Mouse (Mus musculus) heart, embryonic 10.5 days (tissue): ENCODE data around the gene Plekhn1. TPM values are rescaled to one million over a fixed set of nuclear protein-coding genes. Genes with fewer than 3 reads are reported as not detected.

Source experiments
- DNase-seq: peaks from one replicate; pipeline ENCODE4 v3.0.0-alpha.2; 2017; ENCODE audit warnings: low spot score
- H3K27ac ChIP-seq: fragments of 300-500 bp; sonication (generic); 2 replicates; pipeline ENCODE4 v1.5.1; 2016; ENCODE audit warnings: mild to moderate bottlenecking
- H3K27me3 ChIP-seq: fragments of 300-500 bp; sonication (generic); 2 replicates; pipeline ENCODE4 v1.6.1; 2016; ENCODE audit warnings: mild to moderate bottlenecking; ENCODE audit not compliant: poor library complexity, insufficient read depth, severe bottlenecking
- H3K36me3 ChIP-seq: fragments of 300-500 bp; sonication (generic); 2 replicates; pipeline ENCODE4 v1.6.1; 2016; ENCODE audit warnings: mild to moderate bottlenecking, moderate library complexity
- H3K4me1 ChIP-seq: fragments of 300-500 bp; sonication (generic); 2 replicates; pipeline ENCODE4 v1.6.1; 2016; ENCODE audit warnings: mild to moderate bottlenecking
- H3K4me3 ChIP-seq: fragments of 300-500 bp; sonication (generic); 2 replicates; pipeline ENCODE4 v1.5.1; 2016; ENCODE audit warnings: mild to moderate bottlenecking, moderate library complexity
- H3K9me3 ChIP-seq: fragments of 300-500 bp; sonication (generic); 2 replicates; pipeline ENCODE4 v1.6.1; 2016; ENCODE audit warnings: mild to moderate bottlenecking, moderate library complexity
- WGBS: fragments of 180-500 bp; shearing (Covaris S2); methylation state at CpG from one replicate; pipeline ENCODE4 v1.1.7; 2016; 5-methylcytosine and 5-hydroxymethylcytosine counted together
- polyA plus RNA-seq: library from polyadenylated mRNA; unstranded; fragments of >200 nt; fragmentation: Nextera tagmentation; extraction: Ambion mirVana; gene quantifications from 2 replicates; pipeline ENCODE4 v1.2.1, GENCODE M21; 2016

The Plekhn1 gene
- polyA plus RNA-seq, 1 experiment from 2014 or later: 15.2 TPM

DNA sequence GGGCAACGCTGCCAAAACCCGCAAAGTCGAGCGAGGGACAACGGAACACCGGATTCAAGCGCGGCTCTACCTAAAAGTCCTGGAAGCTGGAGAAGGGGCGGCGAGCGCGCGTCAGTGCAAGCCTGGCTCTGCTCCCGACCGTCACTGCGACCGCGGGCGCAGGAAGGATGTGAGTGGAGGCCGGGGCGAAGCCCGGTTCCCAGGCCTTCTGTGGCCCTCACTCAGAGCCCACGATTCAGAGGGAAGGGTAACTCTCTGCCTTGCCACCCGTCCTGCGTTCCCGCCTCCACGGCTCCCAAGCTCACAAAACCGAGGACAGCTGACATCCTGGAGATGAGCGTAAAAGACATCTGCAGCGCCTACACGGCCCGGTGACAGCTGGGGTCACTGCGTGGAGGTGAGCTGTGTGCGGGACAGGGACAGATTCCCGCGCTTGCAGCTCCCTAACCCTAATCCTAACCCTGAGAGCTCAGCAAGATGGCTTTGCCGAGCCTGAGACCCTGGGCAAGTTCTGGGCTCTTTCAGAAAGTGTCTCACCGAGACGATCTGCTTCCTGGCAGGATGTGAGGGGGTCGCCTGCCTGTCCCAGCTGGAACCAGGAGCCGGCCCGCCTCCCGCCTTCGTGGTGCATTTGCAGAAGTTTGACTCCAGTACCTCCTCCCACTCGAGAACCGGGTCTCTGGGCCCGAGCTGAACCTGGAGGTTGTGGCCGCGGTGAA is 31.1 kb downstream of the Plekhn1 start:
- H3K4me3 ChIP-seq: peak overlapping the region; percentile 76
- under 1% methylated on average over 49 of the region's 49 CpGs for WGBS
- peak overlapping the region; percentile 89 for H3K27ac ChIP-seq
- peak; percentile 86 for DNase-seq
- H3K4me1 ChIP-seq: peaks cover 22% of the 10 kb centered on the region
- H3K36me3 ChIP-seq: no peaks in the 10 kb centered on the region
- H3K9me3 ChIP-seq: no peaks in the 10 kb centered on the region
- H3K27me3 ChIP-seq: peaks cover 20% of the 10 kb centered on the region

DNA sequence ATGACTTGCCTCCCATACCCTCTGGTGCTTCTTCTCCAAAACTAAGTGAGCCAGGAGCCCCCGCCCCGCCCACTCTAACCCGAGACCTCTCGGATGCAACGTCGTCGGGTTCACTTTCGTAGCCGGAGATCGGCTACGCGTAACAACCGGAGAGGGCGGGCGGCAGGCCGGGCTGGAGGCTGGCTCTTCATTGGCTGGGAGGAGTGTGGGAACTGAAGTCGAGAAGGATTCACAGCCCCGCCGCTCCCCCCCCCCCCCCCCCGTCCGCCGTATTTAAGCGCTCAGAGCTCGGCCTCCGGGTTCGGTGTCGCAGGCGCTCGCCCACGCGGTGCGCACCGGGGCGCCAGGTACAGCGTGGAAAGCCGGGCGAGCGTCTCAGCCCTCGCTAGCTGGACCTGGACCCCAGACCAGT is 31.6 kb downstream of the Plekhn1 start, which contains the start of gene AW011738:
AW011738 (plus strand) TSS at position 304 of the 412 bp plus-strand sequence.
- DNase-seq: peak; percentile 93
- under 1% methylated on average over 33 of the region's 39 CpGs for WGBS
- H3K36me3 ChIP-seq: no peaks in the 10 kb centered on the region

GRCm38 (mm10) chr4:156202462-156202893 is 32.2 kb downstream of the Plekhn1 start:
- 15% methylated on average over 12 of the region's 12 CpGs for WGBS
- DNase-seq: peak; percentile 89

More for the DNA sequence above, 31.6 kb downstream of the Plekhn1 start, which contains the start of gene AW011738:
- H3K4me3 ChIP-seq: peak within 1 kb of the TSS; percentile 76
- peaks cover 22% of the 10 kb centered on the region for H3K4me1 ChIP-seq
- no peaks in the 10 kb centered on the region for H3K9me3 ChIP-seq
- H3K27ac ChIP-seq: peak within 1 kb of the TSS; percentile 89
- H3K27me3 ChIP-seq: peaks cover 20% of the 10 kb centered on the region

GRCm38 (mm10) chr4:156200623-156201475 is 33.8 kb downstream of the Plekhn1 start, which contains the start of gene Isg15:
Isg15 (minus strand) TSS chr4:156200818.
- Histone ChIP-seq H3K4me1 (peaks cover 33% of the 10 kb centered on the region), H3K27ac (no peak within 1 kb of the TSS)
- no peak for DNase-seq

More at GRCm38 (mm10) chr4:156202462-156202893, 32.2 kb downstream of the Plekhn1 start:
- Histone ChIP-seq H3K4me1 (peaks cover 22% of the 10 kb centered on the region), H3K9me3 (no peaks in the 10 kb centered on the region), H3K27me3 (peaks cover 20% of the 10 kb centered on the region), H3K27ac (peak overlapping the region; percentile 89), H3K4me3 (peak overlapping the region; percentile 76), H3K36me3 (no peaks in the 10 kb centered on the region)

DNA sequence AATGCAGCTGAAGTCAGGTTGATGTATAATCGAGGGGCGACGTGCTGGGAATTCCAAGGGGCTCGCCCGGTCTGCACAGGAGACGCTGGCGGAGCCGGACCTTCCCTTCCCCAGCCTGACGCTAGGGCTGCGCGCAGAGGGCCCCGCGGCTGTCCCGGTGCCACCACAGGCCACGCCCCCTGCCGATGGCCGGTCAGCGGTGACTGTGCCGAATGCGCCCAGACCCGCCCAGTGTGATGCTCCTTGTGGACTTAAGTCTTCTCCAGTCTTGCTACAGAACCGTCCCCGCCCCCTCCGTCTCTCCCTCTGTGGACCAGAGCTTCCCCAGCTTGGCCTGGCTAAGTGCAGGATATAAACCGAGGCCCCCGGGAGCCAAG is 36.8 kb downstream of the Plekhn1 start:
- Histone ChIP-seq H3K27me3 (no peaks in the 10 kb centered on the region), H3K36me3 (peaks cover 18% of the 10 kb centered on the region), H3K4me1 (peaks cover 50% of the 10 kb centered on the region), H3K4me3 (peak overlapping the region; percentile 94), H3K27ac (peak overlapping the region; percentile 96), H3K9me3 (no peaks in the 10 kb centered on the region)
- under 1% methylated on average over 26 of the region's 26 CpGs for WGBS
- peak; percentile 97 for DNase-seq

More at GRCm38 (mm10) chr4:156200623-156201475, 33.8 kb downstream of the Plekhn1 start, which contains the start of gene Isg15:
- H3K4me3 ChIP-seq: no peak within 1 kb of the TSS
- WGBS: 58% methylated on average over 10 of the region's 10 CpGs
- peaks cover 20% of the 10 kb centered on the region for H3K27me3 ChIP-seq
- no peaks in the 10 kb centered on the region for H3K9me3 ChIP-seq
- H3K36me3 ChIP-seq: no peaks in the 10 kb centered on the region

GRCm38 (mm10) chr4:156197131-156197828 is 37.4 kb downstream of the Plekhn1 start, which contains the start of gene Agrn:
Agrn (minus strand) TSS chr4:156197488.
- Histone ChIP-seq H3K36me3 (peaks cover 24% of the 10 kb centered on the region), H3K4me3 (peak within 1 kb of the TSS; percentile 94), H3K4me1 (peaks cover 50% of the 10 kb centered on the region), H3K27me3 (no peaks in the 10 kb centered on the region), H3K9me3 (no peaks in the 10 kb centered on the region), H3K27ac (peak within 1 kb of the TSS; percentile 96)
- 1% methylated on average over 44 of the region's 88 CpGs for WGBS
- DNase-seq: peak; percentile 84

DNA sequence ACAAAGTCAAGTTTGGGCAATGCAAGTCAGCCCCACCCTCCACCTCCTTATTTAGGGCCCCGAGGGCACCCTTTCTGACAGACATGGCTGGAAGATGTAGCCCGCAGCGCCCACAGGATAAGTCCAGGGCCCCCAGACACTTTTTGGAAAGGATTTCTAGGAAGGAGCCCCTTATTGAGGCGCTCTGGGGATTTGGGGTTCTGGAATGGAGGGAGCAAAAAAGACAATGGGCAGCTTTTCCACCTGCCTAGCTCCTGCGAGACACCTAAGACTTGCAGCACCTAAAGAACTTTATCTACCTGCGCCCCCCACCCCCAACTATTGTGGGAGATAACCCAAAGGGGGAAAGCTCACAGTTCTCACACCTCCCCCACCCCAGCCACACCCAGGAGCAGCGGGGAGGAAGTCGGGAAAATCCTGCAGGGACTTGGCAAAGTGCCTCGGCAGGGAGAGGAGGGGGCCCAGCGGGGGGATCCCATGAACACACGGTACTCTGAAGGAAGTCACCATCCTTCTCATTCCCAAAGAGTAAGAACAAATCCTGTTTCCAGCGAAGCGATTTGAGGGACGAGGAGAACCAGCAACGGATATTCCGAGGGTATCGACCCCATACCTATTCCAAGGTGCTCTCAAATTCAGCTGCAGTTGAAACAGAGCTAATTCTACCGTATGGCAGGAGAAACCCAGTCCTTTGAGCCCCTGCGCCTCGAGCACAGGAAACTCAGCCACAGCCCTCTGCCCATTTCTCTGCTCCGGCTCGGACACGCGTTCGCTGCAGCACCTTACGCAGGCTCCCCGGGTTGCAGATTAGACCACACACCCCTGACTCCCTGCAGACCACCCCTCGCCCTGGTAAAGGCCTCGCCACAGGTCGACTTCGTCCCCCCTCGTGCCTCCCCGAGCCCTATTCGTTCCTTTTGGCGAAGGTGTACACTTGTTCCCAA is 38.5 kb downstream of the Plekhn1 start:
- Histone ChIP-seq H3K27me3 (no peaks in the 10 kb centered on the region), H3K9me3 (no peaks in the 10 kb centered on the region), H3K27ac (peak overlapping the region; percentile 96), H3K4me1 (peaks cover 52% of the 10 kb centered on the region), H3K36me3 (peaks cover 33% of the 10 kb centered on the region), H3K4me3 (peak overlapping the region; percentile 94)
- peak; percentile 82 for DNase-seq
- 3% methylated on average over 35 of the region's 35 CpGs for WGBS

- no peaks in the 10 kb centered on the region for H3K9me3 ChIP-seq
- no peak overlapping the region for H3K27ac ChIP-seq
- H3K27me3 ChIP-seq: no peaks in the 10 kb centered on the region
- peaks cover 50% of the 10 kb centered on the region for H3K36me3 ChIP-seq
- peak overlapping the region; percentile 12; the same call in 1 of the 2 replicates for H3K4me3 ChIP-seq
- WGBS: 31% methylated on average over 6 of the region's 6 CpGs
- peaks cover 71% of the 10 kb centered on the region for H3K4me1 ChIP-seq
- DNase-seq: no peak
Observed at GRCm38 (mm10) chr4:156194346-156194745, 40.3 kb downstream of the Plekhn1 start.

GRCm38 (mm10) chr4:156193906-156194305 is 40.8 kb downstream of the Plekhn1 start:
- H3K27me3 ChIP-seq: no peaks in the 10 kb centered on the region
- H3K36me3 ChIP-seq: peaks cover 50% of the 10 kb centered on the region
- no peak for DNase-seq
- H3K9me3 ChIP-seq: no peaks in the 10 kb centered on the region
- no peak overlapping the region for H3K27ac ChIP-seq
- peaks cover 75% of the 10 kb centered on the region for H3K4me1 ChIP-seq
- 0 out of 2 replicates have a peak overlapping the region, but pooled peaks have one; percentile 12 for H3K4me3 ChIP-seq
- 68% methylated on average over 5 of the region's 5 CpGs for WGBS

GRCm38 (mm10) chr4:156193200-156193590 is 41.5 kb downstream of the Plekhn1 start:
- WGBS: 6% methylated on average over 2 of the region's 2 CpGs
- H3K27ac ChIP-seq: peak overlapping the region; percentile 57
- peak overlapping the region; percentile 29 for H3K4me3 ChIP-seq
- no peaks in the 10 kb centered on the region for H3K9me3 ChIP-seq
- H3K36me3 ChIP-seq: peaks cover 50% of the 10 kb centered on the region
- no peaks in the 10 kb centered on the region for H3K27me3 ChIP-seq
- DNase-seq: no peak
- peaks cover 82% of the 10 kb centered on the region for H3K4me1 ChIP-seq

GRCm38 (mm10) chr4:156192421-156193199 is 42.0 kb downstream of the Plekhn1 start:
- 34% methylated on average over 8 of the region's 8 CpGs for WGBS
- peak overlapping the region; percentile 29; the same call in 1 of the 2 replicates for H3K4me3 ChIP-seq
- peaks cover 50% of the 10 kb centered on the region for H3K36me3 ChIP-seq
- peak overlapping the region; percentile 57 for H3K27ac ChIP-seq
- no peak for DNase-seq
- peaks cover 84% of the 10 kb centered on the region for H3K4me1 ChIP-seq
- H3K27me3 ChIP-seq: no peaks in the 10 kb centered on the region
- H3K9me3 ChIP-seq: no peaks in the 10 kb centered on the region
